ENCODE assay signal across 10 mouse cellular contexts in the genomic region with DNA sequence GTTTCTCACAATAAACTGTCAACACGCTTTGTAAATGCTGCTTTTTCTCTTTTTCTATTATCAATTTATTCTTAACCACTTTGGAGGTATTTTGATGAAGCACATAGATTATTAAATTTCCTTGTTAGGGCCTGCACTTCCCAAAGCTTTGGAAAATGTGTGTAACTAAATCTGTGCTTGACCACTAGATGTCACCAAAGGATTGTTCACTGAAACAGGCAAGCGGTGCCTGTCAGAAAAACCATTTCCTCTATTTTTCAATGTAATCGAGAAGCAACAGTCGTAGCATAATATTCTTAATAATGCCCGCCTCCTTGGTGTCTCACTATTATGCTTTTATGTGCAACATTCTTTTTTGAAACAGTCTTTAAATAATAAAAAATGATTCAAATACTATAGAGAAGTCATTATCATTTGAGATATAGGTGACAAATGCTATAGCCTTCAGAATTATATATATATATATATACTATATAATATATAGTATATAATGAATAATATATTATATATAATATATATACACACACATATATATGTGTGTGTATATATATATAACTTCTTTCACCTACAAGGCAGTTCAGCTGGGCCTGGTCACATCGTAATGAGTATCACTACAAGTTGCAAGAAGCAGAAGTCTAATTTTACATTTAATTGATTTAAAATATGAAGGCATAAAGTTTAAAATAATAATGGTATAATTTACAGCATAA.
DNase-seq lines count a peak whose midpoint lies in the region; ATAC-seq and TF ChIP-seq lines count a peak whose summit lies in the region.
"Had no signal": no experiment of that assay in that cellular context is flagged by ENCODE, and none has a peak within 500 bp of the region (broad histone marks: within the 10 kb centered on the region; RNA-seq: fewer than 3 reads in every experiment).

No protein-coding gene starts in this region.

- no peaks in the 10 kb centered on the region for H3K4me1 ChIP-seq in embryonic facial prominence, embryonic 10.5 days
- H3K4me1 ChIP-seq in kidney, postnatal 0 days (replicated peaks; ENCODE audit: insufficient read depth, low read length), result no peaks in the 10 kb centered on the region
- H3K4me1 ChIP-seq in midbrain, embryonic 14.5 days (ENCODE audit: control insufficient read depth, insufficient read depth, low read length), result no peaks in the 10 kb centered on the region
- H3K4me1 ChIP-seq: heart, embryonic 13.5 days had no signal

- no peaks in the 10 kb centered on the region for H3K27me3 ChIP-seq in embryonic facial prominence, embryonic 10.5 days (replicated peaks; ENCODE audit: low read depth, poor library complexity, severe bottlenecking)
- H3K27me3 ChIP-seq in kidney, postnatal 0 days (ENCODE audit: insufficient read depth, low read length), result no peaks in the 10 kb centered on the region
- H3K27me3 ChIP-seq in midbrain, embryonic 14.5 days (ENCODE audit: control insufficient read depth, insufficient read depth, low read length), result no peaks in the 10 kb centered on the region
- H3K27me3 ChIP-seq: heart, embryonic 13.5 days had no signal

- H3K27ac ChIP-seq in embryonic facial prominence, embryonic 10.5 days (replicated peaks), result no peak overlapping the region
- H3K27ac ChIP-seq in kidney, postnatal 0 days, result no peak overlapping the region
- no peak overlapping the region for H3K27ac ChIP-seq in midbrain, embryonic 14.5 days (replicated peaks; ENCODE audit: low read depth, low read length)
- H3K27ac ChIP-seq: heart, embryonic 13.5 days had no signal

- H3K36me3 ChIP-seq in embryonic facial prominence, embryonic 10.5 days (replicated peaks), result no peaks in the 10 kb centered on the region
- no peaks in the 10 kb centered on the region for H3K36me3 ChIP-seq in kidney, postnatal 0 days (ENCODE audit: insufficient read depth, low read length)
- no peaks in the 10 kb centered on the region for H3K36me3 ChIP-seq in midbrain, embryonic 14.5 days (ENCODE audit: control insufficient read depth, insufficient read depth, low read length)
- H3K36me3 ChIP-seq: heart, embryonic 13.5 days had no signal

- no peak overlapping the region for H3K4me2 ChIP-seq in kidney, postnatal 0 days (ENCODE audit: low read length)
- H3K4me2 ChIP-seq in midbrain, embryonic 14.5 days (ENCODE audit: low read length), result no peak overlapping the region
- H3K4me2 ChIP-seq: heart, embryonic 13.5 days had no signal

- peak; percentile 90 for TF ChIP-seq CTCF in kidney, postnatal 0 days (IDR thresholded peaks at IDR 0.05; ENCODE audit: low read depth)

- ATAC-seq in kidney, postnatal 0 days (replicated peaks; ENCODE audit: low FRiP score, low read depth), result 0 out of 2 replicates have a peak, but pooled peaks have one; percentile 36
- ATAC-seq in midbrain, embryonic 14.5 days (ENCODE audit: low FRiP score, low TSS enrichment), result peak; percentile 69; the same call in 1 of the 2 replicates

- peak; percentile 5 for DNase-seq in cerebellum, adult 11 months
- DNase-seq in cerebellum, adult 9-11 months, result no peak
- DNase-seq in ovary, postnatal 14 days (ENCODE audit: low spot score), result peak; percentile 16
- no peak for DNase-seq in ovary, postnatal 10 days (ENCODE audit: low spot score)
- DNase-seq in embryonic facial prominence, embryonic 10.5 days (ENCODE audit: low spot score), result peak; percentile 21
- DNase-seq in kidney, postnatal 0 days (ENCODE audit: low spot score), result peak; percentile 82
- peak; percentile 89 for DNase-seq in midbrain, embryonic 14.5 days
- DNase-seq in spleen, postnatal 10 days (ENCODE audit: low spot score in 2 of 2), result no peak

- H3K9me3 ChIP-seq in embryonic facial prominence, embryonic 10.5 days, result no peaks in the 10 kb centered on the region
- no peaks in the 10 kb centered on the region for H3K9me3 ChIP-seq in kidney, postnatal 0 days (replicated peaks; ENCODE audit: low read length)
- no peaks in the 10 kb centered on the region for H3K9me3 ChIP-seq in midbrain, embryonic 14.5 days (ENCODE audit: control insufficient read depth, low read length)
- H3K9me3 ChIP-seq: heart, embryonic 13.5 days had no signal

- no peak overlapping the region for H3K4me3 ChIP-seq in embryonic facial prominence, embryonic 10.5 days
- H3K4me3 ChIP-seq in kidney, postnatal 0 days (replicated peaks; ENCODE audit: low read depth, low read length), result no peak overlapping the region
- H3K4me3 ChIP-seq in midbrain, embryonic 14.5 days (replicated peaks; ENCODE audit: low read depth, low read length), result no peak overlapping the region
- H3K4me3 ChIP-seq: heart, embryonic 13.5 days; myocyte had no signal

- WGBS in embryonic facial prominence, embryonic 10.5 days, result 33% methylated on average over 6 of the region's 6 CpGs
- 22% methylated on average over 6 of the region's 6 CpGs for WGBS in kidney, postnatal 0 days
- 26% methylated on average over 6 of the region's 6 CpGs for WGBS in midbrain, embryonic 14.5 days

- no peak overlapping the region for H3K9ac ChIP-seq in kidney, postnatal 0 days (ENCODE audit: low read depth, low read length)
- no peak overlapping the region for H3K9ac ChIP-seq in midbrain, embryonic 14.5 days (replicated peaks; ENCODE audit: low read length)
- H3K9ac ChIP-seq: heart, embryonic 13.5 days had no signal

Comparison
In these comparisons a context has a peak if more than half of its experiments do, and no peak if none do; other contexts are left out.
1. DNase-seq: peak in cerebellum, adult 11 months (single experiment), ovary, postnatal 14 days (single experiment), embryonic facial prominence, embryonic 10.5 days (single experiment), kidney, postnatal 0 days (single experiment) and midbrain, embryonic 14.5 days (single experiment); none in cerebellum, adult 9-11 months (single experiment), ovary, postnatal 10 days (single experiment) and spleen, postnatal 10 days (0 of 2).